Mouse (Mus musculus) left cerebral cortex, postnatal 36 days (tissue): ENCODE results near the gene Insrr. TPM values are rescaled to one million over a fixed set of nuclear protein-coding genes. Genes with fewer than 3 reads are reported as not detected.
"Not testable (repeated sequence)": the region's sequence is repeated elsewhere in the genome, so short reads cannot be mapped to it uniquely, and the experiment has no call there.

Experiments
- DNase-seq, 2 experiments: peaks; one replicate each; pipeline ENCODE4 v3.0.0; 2021 to 2022; ENCODE audit warnings: low spot score in 2 of 2, mixed read lengths in 1 of 2
- intact Hi-C: fragments of 180-260 bp; cut with DNase I; formaldehyde crosslinking; loops from one replicate; pipeline ENCODE4 v1.15.1; 2025
- total RNA-seq, 2 experiments: library from RNA; stranded (reverse); gene quantifications; 2 replicates each; pipeline ENCODE4 v1.2.3; 2021

The Insrr gene
- total RNA-seq, 2 experiments from 2014 or later: 0.39 to 0.77 TPM

- intact Hi-C loops: no loop called here
- DNase-seq: no peak
Observed at GRCm38 (mm10) chr3:87818226-87818625, 21.5 kb downstream of the Insrr start.

- DNase-seq, intact Hi-C loops: not testable (repeated sequence)
Observed at GRCm38 (mm10) chr3:87824206-87824605, 27.5 kb downstream of the Insrr start, which contains the start of gene Pear1. Gene Pear1 (minus strand): TSS chr3:87824306.

GRCm38 (mm10) chr3:87828435-87828834, 31.7 kb downstream of the Insrr start:
- DNase-seq: no peak
- intact Hi-C loops: no loop called here

GRCm38 (mm10) chr3:87829025-87829424, 32.3 kb downstream of the Insrr start:
- DNase-seq: no peak
- intact Hi-C loops: no loop called here

DNA sequence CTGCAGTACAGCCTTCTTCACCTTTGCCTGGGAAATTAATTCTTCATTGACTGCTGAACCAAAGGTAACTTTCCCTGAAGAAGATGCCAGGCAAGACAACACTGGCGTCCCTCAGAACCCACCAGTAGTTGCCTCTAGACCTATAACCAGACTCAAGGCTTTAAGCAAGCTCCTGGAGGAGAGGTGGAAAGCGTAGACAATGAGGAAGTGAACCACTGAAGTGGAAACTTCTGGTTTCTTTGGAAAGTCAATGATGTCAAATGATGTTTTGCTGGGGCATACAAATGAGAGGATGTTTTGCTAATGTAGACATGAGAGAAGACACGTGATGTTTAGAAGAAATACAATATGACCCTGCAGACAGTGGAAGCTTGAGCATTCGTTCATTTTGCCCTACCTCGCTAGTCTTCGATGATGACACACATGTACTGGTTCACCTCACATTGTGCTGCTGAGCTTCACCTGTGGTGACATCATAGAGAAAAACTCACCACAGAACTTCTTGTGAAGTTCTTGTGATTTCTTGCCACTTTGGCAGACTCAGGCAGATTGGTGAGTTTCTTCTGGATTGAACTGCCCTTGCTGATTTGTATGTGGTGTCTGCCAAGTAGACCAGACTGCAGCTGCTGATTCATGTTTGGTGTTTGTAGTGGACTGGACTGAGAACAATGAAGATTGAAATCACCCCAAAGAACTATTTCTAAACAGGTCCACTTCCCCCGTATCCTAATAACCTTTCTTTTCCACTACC, 35.5 kb downstream of the Insrr start:
- no peak for DNase-seq
- intact Hi-C loops: no loop called here

DNA sequence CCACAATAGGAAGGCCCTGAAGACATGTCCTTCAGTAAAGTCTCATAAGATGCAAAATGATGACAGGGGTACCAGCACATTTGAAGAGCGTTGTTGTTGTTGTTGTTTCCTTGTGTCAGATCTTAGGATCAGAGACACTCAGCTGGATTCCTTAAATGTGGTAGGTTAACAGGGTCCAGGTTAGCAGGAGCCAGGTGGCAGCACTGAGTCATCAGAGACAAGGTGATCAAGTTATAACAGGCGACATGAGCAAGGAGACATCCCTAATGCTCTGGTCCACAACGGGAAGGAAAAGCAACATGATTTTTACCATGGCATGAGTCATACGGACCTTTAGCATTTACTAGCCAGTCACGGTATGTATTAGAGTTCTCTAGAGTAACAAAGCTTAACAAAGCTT, 36.7 kb downstream of the Insrr start:
- no peak for DNase-seq
- intact Hi-C loops: no loop called here

DNA sequence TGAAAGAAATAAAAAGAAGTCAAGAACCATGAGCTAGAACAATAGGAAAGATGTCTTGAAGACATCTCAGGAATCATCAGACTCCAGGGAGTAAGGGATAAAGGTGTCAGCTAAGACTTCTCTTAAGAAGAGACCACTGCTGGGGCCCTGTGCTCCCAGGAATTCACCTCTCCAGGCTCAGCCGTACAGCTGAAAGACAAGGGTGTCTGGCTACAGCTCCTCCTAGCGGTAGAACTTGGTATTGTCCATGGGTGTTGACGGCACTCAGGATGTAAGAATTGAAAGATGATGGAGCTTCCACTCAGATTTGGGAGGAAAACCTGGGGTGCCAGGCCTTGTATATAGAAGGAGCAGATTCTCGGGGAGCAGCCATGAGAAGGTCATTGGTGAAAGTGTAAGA, 41.9 kb downstream of the Insrr start:
- peak; percentile 35 to 64 for DNase-seq
- intact Hi-C loops: loop anchor here (5.0 kb wide), 1 partner anchor 66 kb away; no protein-coding TSS in a partner anchor

GRCm38 (mm10) chr3:87840858-87841257, 44.1 kb downstream of the Insrr start:
- intact Hi-C loops: no loop called here
- DNase-seq: no peak

GRCm38 (mm10) chr3:87844981-87845380, 48.2 kb downstream of the Insrr start:
- intact Hi-C loops: no loop called here
- no peak for DNase-seq

GRCm38 (mm10) chr3:87846186-87846585, 49.4 kb downstream of the Insrr start:
- DNase-seq: no peak
- intact Hi-C loops: no loop called here

DNA sequence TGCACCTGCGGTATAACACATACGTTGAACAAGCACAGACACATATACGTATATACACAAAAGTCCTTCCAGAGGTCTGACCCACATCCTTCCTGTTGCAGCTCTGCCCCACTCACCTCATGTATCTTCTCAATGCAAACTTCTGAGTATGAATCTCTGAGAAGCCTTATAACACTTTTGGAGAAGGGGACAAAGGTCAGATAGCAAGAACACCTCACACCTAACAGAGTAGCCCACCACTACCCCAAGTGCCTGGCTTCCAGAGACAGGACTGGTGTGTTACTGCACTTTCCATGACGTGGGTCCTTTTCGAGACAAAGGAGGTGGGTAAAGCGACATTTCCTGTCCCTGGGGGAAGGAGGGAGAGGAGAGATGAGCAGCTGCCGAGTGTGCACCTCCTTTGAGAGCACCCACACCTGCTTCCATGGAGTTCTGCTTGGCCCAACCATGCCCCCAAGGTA, 49.9 kb downstream of the Insrr start, which contains the start of gene Sh2d2a:
TSS of gene Sh2d2a (plus strand) at position 106 of the 461 bp plus-strand sequence.
- DNase-seq: no peak
- intact Hi-C loops: no loop called here

GRCm38 (mm10) chr3:87847680-87848079, 50.9 kb downstream of the Insrr start:
- intact Hi-C loops: no loop called here

GRCm38 (mm10) chr3:87849117-87849516, 52.4 kb downstream of the Insrr start:
- no peak for DNase-seq
- intact Hi-C loops: no loop called here

More at GRCm38 (mm10) chr3:87847680-87848079, 50.9 kb downstream of the Insrr start:
- DNase-seq: no peak

- DNase-seq: no peak
- intact Hi-C loops: no loop called here
Observed at GRCm38 (mm10) chr3:87854795-87855568, 58.2 kb downstream of the Insrr start.

GRCm38 (mm10) chr3:87855936-87856335, 59.2 kb downstream of the Insrr start:
- intact Hi-C loops: no loop called here

GRCm38 (mm10) chr3:87857666-87858065, 60.9 kb downstream of the Insrr start:
- DNase-seq: no peak
- intact Hi-C loops: no loop called here

More at GRCm38 (mm10) chr3:87855936-87856335, 59.2 kb downstream of the Insrr start:
- no peak for DNase-seq

- intact Hi-C loops: no loop called here
- peak; percentile 51 to 60 for DNase-seq
Observed at GRCm38 (mm10) chr3:87859813-87860212, 63.1 kb downstream of the Insrr start.

GRCm38 (mm10) chr3:87864111-87864510, 67.4 kb downstream of the Insrr start:
- DNase-seq, intact Hi-C loops: not testable (repeated sequence)
